Mouse (Mus musculus) thymus, adult 2 months (tissue): ENCODE measurements around the gene Por.

ENCODE experiments used
- CTCF ChIP-seq: fragments of 200-500 bp; IDR thresholded peaks from 2 replicates; pipeline ENCODE4 v1.5.1; 2012; ENCODE audit warnings: mild to moderate bottlenecking, control low read depth, low read length, moderate library complexity, borderline replicate concordance; ENCODE audit not compliant: control insufficient read depth, poor library complexity, insufficient read depth; ENCODE audit errors: extremely low read depth
- POLR2A ChIP-seq: fragments of 200-500 bp; IDR thresholded peaks from 2 replicates; pipeline ENCODE4 v1.6.1; 2012; ENCODE audit warnings: mild to moderate bottlenecking, low read length, control low read depth, moderate library complexity; ENCODE audit not compliant: control insufficient read depth, poor library complexity, insufficient read depth; ENCODE audit errors: extremely low read depth

DNA sequence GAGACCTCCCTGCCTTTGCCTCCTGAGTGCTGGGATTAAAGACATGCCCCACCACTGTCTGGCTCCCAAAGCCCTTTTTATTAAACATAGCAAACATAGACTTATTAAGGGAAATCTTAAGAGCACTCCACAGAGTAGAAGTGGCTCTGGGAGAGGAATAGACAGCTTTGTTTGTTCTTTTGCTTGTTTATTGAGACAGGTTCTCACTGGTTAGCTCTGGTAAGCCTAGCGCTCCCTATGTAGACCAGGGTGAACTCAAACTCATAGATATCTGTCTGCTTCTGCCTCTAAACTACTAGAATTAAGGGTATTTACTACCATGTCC, 20.6 kb upstream of the Por start:
- no peak for TF ChIP-seq POLR2A
- TF ChIP-seq CTCF = no peak
